Mouse (Mus musculus) midbrain, postnatal 0 days (tissue): Measurements from ENCODE around the gene Setd2. TPM values are rescaled to one million over a fixed set of nuclear protein-coding genes. Genes with fewer than 3 reads are reported as not detected.

Source experiments
- ATAC-seq: fragments of 200-750 bp; cut with Nextera tagmentation; 2 replicates; pipeline ENCODE4 v1.8.0; 2017; ENCODE audit warnings: moderate number of reproducible peaks, mild to moderate bottlenecking, moderate TSS enrichment, moderate library complexity; ENCODE audit not compliant: low FRiP score
- DNase-seq: peaks from one replicate; pipeline ENCODE4 v3.0.0-alpha.2; 2015; ENCODE audit warnings: low spot score
- H3K27ac ChIP-seq: fragments of 300-500 bp; sonication (generic); 2 replicates; pipeline ENCODE4 v1.5.1; 2014; ENCODE audit warnings: low read depth, mild to moderate bottlenecking, low read length, mixed read lengths
- H3K27me3 ChIP-seq: fragments of 300-500 bp; sonication (generic); 2 replicates; pipeline ENCODE4 v1.6.1; 2014; ENCODE audit warnings: low read length, control low read depth, mixed read lengths; ENCODE audit not compliant: insufficient read depth
- H3K36me3 ChIP-seq: fragments of 300-500 bp; sonication (generic); 2 replicates; pipeline ENCODE4 v1.6.1; 2014; ENCODE audit warnings: low read length, control low read depth, mixed read lengths; ENCODE audit not compliant: insufficient read depth
- H3K4me1 ChIP-seq: fragments of 300-500 bp; sonication (generic); 2 replicates; pipeline ENCODE4 v1.6.1; 2014; ENCODE audit warnings: mild to moderate bottlenecking, control low read depth, antibody characterized with exemption, low read length, mixed read lengths; ENCODE audit not compliant: insufficient read depth
- H3K4me2 ChIP-seq: fragments of 300-500 bp; sonication (generic); 2 replicates; pipeline ENCODE4 v1.6.1; 2014; ENCODE audit warnings: low read depth, mild to moderate bottlenecking, low read length, mixed read lengths; ENCODE audit not compliant: poor library complexity, severe bottlenecking
- H3K4me3 ChIP-seq: fragments of 300-500 bp; sonication (generic); 2 replicates; pipeline ENCODE4 v1.5.1; 2014; ENCODE audit warnings: low read depth, mild to moderate bottlenecking, low read length, moderate library complexity
- H3K9ac ChIP-seq: fragments of 300-500 bp; sonication (generic); replicated peaks from 2 replicates; pipeline ENCODE4 v1.6.1; 2014; ENCODE audit warnings: mild to moderate bottlenecking, low read length, moderate library complexity, mixed read lengths; ENCODE audit not compliant: poor library complexity, severe bottlenecking
- H3K9me3 ChIP-seq: fragments of 300-500 bp; sonication (generic); 2 replicates; pipeline ENCODE4 v1.6.1; 2016; ENCODE audit warnings: low read length, control low read depth
- CTCF ChIP-seq: IDR thresholded peaks from 2 replicates; pipeline ENCODE4 v1.5.1; 2016; ENCODE audit warnings: antibody characterized with exemption, mild to moderate bottlenecking
- WGBS: fragments of 180-500 bp; shearing (Covaris S2); extraction: QIAGEN DNeasy Blood & Tissue Kit; methylation state at CpG from one replicate; pipeline ENCODE4 v1.1.7; 2014; 5-methylcytosine and 5-hydroxymethylcytosine counted together
- polyA plus RNA-seq: library from polyadenylated mRNA; unstranded; fragments of >200 nt; fragmentation: Nextera tagmentation; extraction: Ambion mirVana; gene quantifications from 2 replicates; pipeline ENCODE4 v1.2.1, GENCODE M21; 2015
- total RNA-seq: library from RNA; depleted of rRNA; stranded (reverse); fragments of >200 nt; gene quantifications from 2 replicates; pipeline ENCODE4 v1.2.3, GENCODE M21; 2014

The Setd2 gene
- total and polyA plus RNA-seq, 2 experiments from 2014 or later: 24.9 to 69.3 TPM

GRCm38 (mm10) chr9:110644295-110644694, 111.9 kb downstream of the Setd2 start:
- 85% methylated on average over 10 of the region's 10 CpGs for WGBS
- TF ChIP-seq CTCF: no peak
- DNase-seq (no peak), ATAC-seq (no peak)
- H3K4me3 ChIP-seq: no peak overlapping the region
- no peaks in the 10 kb centered on the region for H3K9me3 ChIP-seq
- H3K36me3 ChIP-seq: no peaks in the 10 kb centered on the region
- H3K9ac ChIP-seq: no peak overlapping the region
- H3K4me2 ChIP-seq: no peak overlapping the region
- no peaks in the 10 kb centered on the region for H3K27me3 ChIP-seq
- H3K27ac ChIP-seq: no peak overlapping the region
- peaks cover 2% of the 10 kb centered on the region for H3K4me1 ChIP-seq

- Histone ChIP-seq H3K4me1 (peaks cover 6% of the 10 kb centered on the region), H3K36me3 (no peaks in the 10 kb centered on the region), H3K27me3 (no peaks in the 10 kb centered on the region), H3K27ac (no peak overlapping the region), H3K4me2 (no peak overlapping the region), H3K4me3 (no peak overlapping the region), H3K9me3 (no peaks in the 10 kb centered on the region), H3K9ac (no peak overlapping the region)
- TF ChIP-seq CTCF: no peak
- WGBS: 86% methylated on average over 9 of the region's 9 CpGs
- DNase-seq (no peak), ATAC-seq (no peak)
These were observed 112.8 kb downstream of the Setd2 start for GRCm38 (mm10) chr9:110645219-110645618.

- Histone ChIP-seq H3K27me3 (no peaks in the 10 kb centered on the region), H3K9me3 (no peaks in the 10 kb centered on the region), H3K4me2 (0 out of 2 replicates have a peak overlapping the region, but pooled peaks have one; percentile 18), H3K27ac (peak overlapping the region; percentile 64), H3K4me3 (no peak overlapping the region), H3K4me1 (peaks cover 16% of the 10 kb centered on the region), H3K36me3 (no peaks in the 10 kb centered on the region), H3K9ac (no peak overlapping the region)
- no peak for TF ChIP-seq CTCF
- DNase-seq (peak; percentile 70), ATAC-seq (peak; percentile 73)
These were observed 117.4 kb downstream of the Setd2 start for GRCm38 (mm10) chr9:110649775-110650174.

GRCm38 (mm10) chr9:110651931-110652722, 119.7 kb downstream of the Setd2 start:
- 42% methylated on average over 13 of the region's 13 CpGs for WGBS
- Histone ChIP-seq H3K27me3 (no peaks in the 10 kb centered on the region), H3K4me2 (peak overlapping the region; percentile 89), H3K9ac (0 out of 2 replicates have a peak overlapping the region, but pooled peaks have one; percentile 33), H3K9me3 (no peaks in the 10 kb centered on the region), H3K36me3 (no peaks in the 10 kb centered on the region), H3K4me1 (peaks cover 20% of the 10 kb centered on the region), H3K4me3 (no peak overlapping the region; the same call in 1 of the 2 replicates), H3K27ac (no peak overlapping the region)
- no peak for ATAC-seq
- DNase-seq: no peak
- TF ChIP-seq CTCF: peak; percentile 47

GRCm38 (mm10) chr9:110652963-110653654, 120.7 kb downstream of the Setd2 start:
- H3K4me1 ChIP-seq: peaks cover 26% of the 10 kb centered on the region
- 19% methylated on average over 14 of the region's 14 CpGs for WGBS

More at GRCm38 (mm10) chr9:110652963-110653654, 120.7 kb downstream of the Setd2 start:
- TF ChIP-seq CTCF: no peak
- Histone ChIP-seq H3K9me3 (no peaks in the 10 kb centered on the region), H3K4me2 (peak overlapping the region; percentile 89), H3K9ac (peak overlapping the region; percentile 76), H3K27me3 (no peaks in the 10 kb centered on the region), H3K4me3 (peak overlapping the region; percentile 69), H3K36me3 (no peaks in the 10 kb centered on the region), H3K27ac (no peak overlapping the region)
- DNase-seq: no peak
- ATAC-seq: no peak
